Mouse (Mus musculus) kidney, adult 8-10 months (tissue): ENCODE results near the gene Hebp1.

Experiments used
- DNase-seq, 2 experiments: peaks; one replicate each; pipeline ENCODE4 v3.0.0; 2022

Hebp1 gene

DNA sequence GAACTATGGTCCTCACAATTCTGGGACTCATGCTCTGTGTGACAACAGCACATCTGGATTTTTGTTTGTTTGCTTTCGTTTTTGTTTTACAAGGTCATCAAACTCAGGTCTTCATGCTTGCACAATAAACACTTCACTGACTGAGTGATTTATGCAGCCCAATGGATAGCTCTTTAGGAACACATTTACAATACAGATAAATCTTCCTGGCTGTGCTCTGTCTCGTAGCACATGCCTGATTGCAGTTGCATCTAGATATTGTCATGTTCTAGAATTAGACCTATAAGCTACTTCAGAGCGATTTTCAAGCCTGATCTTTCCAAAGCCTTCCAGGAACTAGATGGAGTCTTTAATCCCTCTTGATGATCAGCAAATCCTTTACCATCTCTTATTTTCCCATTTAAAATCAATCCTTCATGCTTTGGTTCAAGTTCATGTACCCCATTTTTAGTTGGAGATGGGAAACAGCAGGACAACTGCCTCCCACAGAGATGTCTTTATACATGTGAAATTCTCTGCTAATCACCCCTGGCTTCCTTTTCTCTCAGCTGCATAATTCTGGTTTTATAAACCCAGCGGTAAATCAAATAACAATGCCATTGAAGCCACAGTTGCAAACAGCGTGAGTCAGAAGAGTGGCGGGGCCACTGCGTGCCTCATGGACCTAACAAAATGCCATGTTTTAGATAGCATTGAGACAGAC is 85.3 kb downstream of the Hebp1 start:
- DNase-seq = no peak

DNA sequence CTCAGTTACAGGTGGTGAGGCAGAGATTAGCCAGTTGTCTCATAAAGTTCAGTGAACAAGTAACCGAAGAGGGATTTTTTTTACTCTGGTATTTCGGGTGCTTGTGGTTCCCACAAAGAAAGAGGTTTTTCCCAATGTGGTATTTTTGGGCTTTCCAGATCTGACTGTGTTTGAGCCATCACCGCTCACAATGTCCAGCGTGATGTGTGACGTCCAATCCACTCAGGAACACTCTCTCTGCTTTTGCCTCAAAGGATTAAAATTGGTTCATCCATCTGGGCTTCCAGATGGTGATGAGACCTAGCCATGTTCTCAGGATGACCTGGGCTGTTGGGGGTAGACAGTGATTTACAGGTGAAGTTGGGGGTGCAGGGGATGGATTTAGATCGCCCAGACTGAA is 90.8 kb downstream of the Hebp1 start:
- no peak for DNase-seq

DNA sequence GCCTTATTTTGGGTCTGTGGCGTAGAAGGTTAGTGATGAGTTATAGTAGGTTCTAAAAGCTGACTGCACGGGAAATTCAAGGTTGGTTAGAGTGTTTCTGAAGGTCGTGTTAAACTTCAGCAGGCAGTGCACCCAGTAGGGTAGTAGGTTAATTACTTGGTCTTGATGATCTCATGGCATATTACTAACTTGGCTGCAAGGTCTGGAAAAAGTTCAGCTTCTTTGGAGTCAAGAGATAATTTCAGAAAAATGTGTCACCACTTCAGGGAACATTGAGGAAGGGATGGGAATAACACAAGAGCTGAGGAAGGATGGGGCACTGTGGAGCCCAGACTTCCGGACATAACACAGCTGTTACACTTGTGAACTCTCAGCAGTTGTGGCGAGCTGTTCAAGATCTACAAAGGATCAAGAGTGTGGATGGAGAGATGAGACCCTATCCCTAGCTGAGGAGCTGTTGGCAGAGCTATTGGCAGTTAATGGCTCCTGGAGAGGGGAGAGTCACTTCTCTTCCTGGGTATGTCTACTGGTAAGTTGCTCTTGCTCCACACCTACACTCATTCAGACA is 95.0 kb downstream of the Hebp1 start:
- DNase-seq = no peak

DNA sequence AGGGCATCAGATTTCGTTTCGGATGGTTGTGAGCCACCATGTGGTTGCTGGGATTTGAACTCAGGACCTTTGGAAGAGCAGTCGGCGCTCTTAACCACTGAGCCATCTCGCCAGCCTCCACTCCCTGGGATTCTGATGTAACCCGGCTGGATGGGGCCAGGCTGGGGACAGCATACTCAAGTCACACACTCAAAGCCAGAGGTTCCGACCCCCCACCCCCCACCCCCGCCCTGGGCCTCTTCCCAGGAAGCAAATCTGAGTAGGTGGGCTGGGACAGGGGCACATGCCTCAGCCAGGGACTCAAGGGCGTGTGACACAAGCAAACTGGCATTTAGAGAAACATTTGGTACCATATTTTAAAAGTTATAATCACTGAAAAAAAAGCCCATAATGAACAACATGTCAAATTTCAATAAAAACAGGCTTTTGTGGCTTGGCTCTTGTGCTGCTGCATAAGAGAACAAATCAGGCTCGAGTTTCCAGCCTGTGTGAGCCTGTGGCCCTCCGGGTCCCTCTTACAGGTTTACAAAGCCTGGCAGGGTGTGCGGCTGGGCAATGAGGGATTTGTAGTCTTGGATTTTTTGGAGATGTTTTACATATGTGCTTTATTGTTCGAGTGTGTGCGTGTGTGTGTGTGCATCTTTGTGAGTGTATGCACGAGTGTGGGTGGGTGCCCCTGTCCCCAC is 96.9 kb downstream of the Hebp1 start:
- no peak for DNase-seq

DNA sequence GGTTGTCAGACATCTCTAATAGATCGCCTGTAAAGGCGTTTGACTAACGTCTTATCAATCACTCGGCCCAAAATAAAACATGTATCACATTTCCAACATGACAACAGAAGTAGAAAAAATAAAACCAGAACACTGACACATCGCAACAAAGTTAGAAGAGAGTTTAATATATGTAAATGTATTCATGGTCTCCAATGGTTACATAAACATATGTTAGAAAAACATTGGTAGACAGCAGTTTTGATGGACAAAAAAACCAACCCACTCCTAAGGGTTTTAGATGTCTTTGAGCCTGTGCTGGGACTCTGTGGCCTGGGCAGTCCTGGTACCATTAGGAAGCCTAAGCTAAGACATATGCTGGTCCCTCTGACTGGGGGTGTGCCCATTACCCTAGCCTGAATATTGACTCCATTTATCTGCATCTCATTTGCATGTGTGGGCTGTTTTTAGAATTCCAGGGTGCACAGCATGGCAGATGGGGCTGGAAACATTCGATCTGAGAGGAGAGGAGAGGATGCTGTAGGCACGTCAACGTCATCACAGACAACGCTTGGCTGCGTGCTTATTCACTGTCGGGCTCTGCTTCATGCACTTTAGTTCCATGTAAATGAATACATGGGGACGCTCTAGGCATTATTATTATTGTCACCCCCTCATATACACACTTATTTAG is 104.9 kb downstream of the Hebp1 start:
- DNase-seq = no peak

DNA sequence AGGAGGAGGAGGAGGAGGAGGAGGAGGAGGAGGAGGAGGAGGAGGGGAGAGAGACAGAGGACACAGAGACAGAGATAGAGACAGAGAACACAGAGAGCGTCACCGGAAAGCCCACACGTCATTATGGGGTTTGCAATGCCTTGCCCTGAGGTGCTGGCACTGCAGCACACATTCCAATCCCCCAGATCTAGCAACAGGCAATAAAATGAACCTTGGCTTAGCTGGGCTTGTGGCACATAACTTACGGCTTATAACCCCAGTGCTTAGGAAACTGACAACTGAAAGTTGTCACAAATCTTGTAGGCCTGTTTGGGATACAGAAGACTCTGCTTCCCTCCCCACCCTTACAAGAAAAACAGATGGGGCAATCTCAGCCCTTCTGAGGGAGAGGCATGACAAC is 107.2 kb downstream of the Hebp1 start:
- DNase-seq = no peak

DNA sequence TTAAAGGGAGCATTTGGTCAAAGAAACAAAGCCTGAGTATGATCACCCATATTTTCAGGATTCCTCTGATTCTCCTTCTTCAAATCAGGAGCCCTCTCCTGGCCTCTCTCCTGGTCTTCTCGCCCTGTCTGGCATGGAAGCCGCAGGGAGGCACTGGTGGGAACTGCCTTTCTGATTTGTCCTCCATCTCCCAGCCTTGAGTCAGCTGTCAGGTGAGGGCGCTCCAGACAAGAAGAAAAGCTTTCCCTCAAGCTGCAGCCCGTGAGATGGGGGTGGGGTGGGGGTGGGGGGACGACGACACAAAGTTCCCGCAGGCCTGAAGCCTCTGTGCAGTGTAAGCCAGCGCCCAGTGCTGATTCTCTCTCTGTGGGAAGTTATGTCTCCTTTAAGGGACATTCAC is 108.0 kb downstream of the Hebp1 start:
- DNase-seq = no peak

DNA sequence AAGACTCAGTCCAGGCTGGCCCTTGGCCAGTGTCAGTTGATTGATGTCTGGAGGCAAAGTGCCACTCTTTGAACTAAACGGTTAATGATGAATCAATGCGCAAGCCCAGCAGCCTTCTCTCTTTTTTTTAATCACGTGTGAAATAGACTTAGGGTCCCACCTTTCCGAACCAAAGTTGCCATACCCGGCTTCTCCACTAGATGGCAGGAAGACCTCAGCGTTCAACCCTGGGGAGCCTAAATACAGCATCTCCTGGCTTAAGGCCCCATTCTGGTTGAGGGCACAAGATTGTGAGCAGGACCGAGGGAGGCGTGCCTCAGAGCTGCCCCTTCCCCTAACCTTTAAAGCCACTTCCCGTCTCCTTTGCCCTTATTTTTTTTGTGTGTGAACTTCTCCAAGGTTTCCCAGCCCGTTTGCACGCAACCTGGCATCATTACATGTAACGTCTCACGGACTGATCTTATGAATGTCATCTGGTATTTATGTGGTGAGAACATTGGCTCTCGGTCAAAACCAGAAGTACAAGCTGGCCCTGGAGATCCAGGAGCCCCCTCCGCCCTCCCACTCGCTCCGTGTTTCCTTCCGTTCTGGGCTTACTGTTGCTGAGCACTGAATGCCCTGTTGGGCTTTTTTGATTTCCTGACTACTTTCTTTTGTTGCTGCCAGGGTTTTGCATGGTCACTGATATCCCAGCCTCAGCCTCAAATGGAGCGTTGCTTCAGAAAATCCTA is 109.9 kb downstream of the Hebp1 start:
- peak; percentile 58 to 82 for DNase-seq
